Mouse (Mus musculus) T-cell, adult 2 months (primary cell): ENCODE measurements around the gene Slc45a3.

ENCODE experiments used
- DNase-seq: peaks from one replicate; pipeline ENCODE4 v3.0.0; 2022; ENCODE audit warnings: low spot score

Slc45a3 gene

DNA sequence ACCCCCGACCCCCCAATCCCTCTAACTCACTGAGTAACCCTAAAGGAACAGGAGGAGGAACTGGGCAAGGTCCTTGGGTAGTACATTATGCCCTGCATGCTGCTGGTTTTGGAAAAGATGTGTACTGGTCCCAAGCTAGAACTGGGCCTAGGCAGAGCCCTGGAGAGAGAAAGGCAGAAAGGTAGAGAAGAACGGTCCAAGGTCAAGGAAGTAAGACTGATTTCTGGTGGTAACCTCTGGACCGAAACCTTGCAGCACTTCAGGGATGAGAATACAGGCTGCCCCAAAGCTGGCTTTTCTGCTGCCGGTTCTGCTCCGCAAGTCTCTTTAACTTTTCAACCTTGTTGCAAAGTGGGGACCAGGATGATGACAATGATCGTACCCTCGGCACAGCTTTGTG is 1.8 kb downstream of the Slc45a3 start:
- DNase-seq, result no peak

DNA sequence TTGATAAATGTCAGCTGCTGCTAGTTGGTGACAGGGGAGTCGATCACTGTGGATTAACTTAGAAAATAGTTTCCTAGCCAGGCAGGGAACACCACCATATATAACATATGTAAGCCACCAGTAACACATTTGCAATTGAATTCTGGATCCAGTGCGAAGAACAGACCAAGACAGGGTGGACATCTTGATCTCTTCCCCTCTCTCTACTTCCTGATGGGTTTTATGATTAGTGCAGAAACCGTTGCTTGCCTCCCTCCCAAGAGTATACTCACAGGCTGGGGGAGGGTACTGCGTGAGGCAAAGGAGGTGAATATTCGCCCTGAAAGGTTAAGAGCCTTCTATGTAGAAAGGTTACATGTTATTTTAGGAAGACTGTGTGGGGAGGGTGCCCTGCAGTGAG is 3.1 kb downstream of the Slc45a3 start:
- DNase-seq, result no peak

DNA sequence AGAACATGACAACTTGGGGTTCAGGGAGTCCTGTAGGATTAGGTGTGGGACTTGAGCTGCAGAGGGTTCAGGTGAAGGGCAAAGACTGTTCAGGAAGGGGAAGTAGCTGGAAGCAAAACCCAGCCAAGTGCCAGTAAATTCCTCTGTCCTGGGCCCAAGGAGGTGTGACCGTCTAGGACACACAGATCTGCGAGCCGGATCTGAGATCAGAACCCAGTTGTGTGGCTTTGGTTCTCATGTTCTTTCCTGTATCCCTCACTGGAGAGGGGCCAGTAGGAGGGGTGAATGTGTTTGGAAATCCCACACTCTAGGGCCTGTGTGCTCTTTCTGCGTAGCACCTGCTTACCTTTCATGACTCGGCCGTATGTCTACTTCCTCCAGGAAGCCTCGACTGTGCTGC is 4.6 kb downstream of the Slc45a3 start:
- DNase-seq, result no peak

DNA sequence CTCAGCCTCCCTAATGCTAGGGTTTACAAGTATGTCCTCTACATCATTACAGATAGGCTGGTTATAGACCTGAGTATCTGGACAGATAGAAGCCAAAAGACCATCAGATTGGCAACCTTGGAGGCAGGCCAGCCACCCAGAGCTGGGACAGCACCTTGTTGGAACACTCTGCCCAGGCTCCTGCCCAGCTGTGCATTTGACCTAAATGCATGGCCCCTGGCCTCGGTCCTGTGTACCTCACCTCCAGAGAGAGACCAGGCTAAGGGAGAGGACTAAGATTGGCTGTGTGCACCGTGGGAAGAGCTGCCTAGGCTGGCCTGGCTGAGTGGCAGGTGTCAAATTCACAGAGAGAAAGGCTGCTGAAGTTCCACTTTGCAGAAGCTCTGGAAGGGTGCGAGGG is 5.8 kb downstream of the Slc45a3 start:
- DNase-seq, result no peak

DNA sequence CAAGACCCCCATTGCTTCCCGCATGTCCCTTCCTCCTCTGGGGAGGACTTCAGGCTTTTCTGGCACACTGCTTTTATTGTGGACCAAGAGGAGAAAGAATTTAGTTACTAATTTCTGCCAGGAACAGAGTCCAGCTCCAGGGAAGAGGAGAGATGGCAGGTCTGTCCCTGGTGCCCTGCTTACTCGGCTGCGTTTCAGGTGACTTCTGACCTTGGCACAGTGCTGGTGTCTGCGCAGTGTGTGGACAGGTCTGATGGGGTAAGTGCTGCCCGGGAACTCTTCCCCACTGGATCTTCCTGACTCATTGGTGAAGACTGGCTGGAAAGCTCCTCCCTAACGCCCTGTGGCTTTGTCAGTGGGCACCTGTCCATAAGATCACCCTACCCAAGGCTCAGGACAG is 6.2 kb downstream of the Slc45a3 start:
- no peak for DNase-seq

DNA sequence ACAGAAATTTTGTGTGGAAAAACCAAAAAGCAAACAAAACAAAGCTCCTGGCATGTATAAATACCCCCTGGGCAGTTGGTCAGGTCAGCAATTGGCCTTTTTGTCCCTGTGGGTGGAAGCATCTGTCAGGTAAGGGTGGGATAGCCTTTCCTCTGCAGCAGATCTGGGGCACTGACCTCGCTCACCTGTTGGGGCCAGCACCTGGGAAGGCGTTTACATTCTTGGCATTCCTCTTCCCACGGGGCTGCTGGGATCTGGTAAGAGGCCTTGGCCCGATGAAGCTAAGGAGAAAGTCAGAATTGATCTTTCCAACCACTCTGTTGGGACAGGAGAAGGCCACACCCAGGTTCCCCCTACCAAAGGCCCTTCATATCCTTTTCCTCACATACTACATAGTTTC is 7.1 kb downstream of the Slc45a3 start:
- DNase-seq, result no peak

DNA sequence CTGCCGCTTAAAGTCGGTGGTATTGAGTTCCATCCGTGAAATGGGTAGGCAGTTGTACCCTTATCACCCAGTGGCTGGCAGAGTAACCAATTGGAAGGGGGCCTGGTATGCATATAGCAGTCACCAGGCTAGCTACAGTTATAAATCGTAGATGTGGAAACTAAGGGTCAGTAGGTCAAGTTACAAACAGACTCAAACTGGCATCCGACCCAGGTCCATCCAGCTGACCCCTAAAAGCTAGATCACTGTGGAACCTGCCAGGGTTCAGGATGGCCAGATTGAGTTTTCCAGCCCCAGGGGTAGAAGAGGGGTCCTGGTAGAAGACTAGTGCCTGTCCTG is 7.5 kb downstream of the Slc45a3 start:
- no peak for DNase-seq

DNA sequence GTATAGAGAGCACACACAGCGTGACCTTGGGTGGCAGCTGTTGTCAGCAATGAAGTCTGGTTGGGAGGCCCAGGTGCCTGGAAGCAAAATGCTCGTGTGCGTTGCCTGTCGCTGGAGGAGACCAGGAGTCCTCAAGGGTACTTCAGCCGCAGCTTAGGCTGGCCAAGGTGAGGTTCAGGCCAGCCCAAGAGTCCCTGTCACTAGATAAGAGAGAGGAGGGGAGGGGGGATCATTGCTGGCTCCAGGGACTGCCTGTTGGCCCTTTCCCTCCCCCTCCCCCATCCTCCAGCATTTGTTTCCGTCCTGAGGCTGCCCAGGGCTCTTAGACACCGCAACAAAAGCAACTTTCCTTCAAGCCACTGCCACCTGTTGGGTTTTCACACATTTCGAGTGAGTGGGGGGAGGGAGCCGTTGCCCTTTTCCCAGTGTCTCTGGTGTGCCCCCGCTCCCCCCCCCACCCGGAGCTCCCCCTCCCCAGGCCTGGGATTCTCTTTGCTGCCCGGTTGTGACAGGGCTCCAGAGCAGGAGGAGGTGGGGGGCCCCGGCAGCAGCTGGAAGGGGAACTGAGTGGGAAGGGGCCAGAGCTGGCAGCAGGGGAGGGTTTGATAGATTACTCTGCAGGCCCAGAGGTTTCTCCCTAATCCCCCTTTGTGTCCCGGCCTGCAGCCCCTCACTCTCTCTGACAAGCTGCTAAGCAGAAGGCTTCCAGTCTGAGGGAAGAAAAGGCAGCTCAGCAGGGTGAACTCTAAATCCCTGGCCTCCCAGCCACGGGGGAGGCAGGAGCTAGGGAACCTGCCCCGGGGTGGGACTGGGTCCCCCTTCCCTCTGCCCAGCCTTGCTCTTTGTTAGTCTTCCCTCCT is 8.1 kb downstream of the Slc45a3 start:
- no peak for DNase-seq

DNA sequence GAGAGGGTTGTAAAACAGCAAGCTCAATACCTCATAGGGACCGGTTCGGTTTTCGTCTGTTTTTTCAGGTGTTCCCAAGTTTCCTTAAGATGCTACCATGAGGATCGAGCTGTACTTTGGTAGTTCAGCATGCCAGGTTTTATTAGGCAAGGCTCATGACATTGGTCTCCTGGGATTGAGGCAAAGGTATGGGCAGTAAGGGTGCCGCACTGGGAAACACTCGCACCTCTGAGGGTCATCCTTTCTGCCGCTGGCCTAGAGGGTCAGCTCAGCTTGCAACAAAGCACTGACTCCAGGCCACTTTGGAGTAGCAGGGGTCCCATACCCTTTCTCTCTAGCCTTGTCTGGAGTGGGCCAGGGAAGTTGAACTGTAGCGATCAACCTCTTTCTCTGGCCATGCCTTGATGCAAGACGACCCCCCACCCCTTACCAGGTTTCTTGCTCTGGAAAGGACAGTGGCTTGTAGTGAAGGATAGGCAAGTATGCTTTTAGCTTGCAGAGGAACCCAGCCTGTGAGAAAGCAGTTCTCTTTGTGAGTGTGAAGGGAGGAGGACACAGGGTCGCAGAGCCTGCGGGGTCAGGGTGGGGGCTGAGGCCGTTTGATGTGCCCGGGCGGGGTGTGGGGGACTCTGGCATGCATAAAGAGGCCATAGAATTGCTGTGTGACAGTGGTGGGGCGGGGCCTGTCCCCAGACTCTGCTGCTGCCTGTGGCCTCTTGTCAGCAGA is 9.2 kb downstream of the Slc45a3 start:
- no peak for DNase-seq

DNA sequence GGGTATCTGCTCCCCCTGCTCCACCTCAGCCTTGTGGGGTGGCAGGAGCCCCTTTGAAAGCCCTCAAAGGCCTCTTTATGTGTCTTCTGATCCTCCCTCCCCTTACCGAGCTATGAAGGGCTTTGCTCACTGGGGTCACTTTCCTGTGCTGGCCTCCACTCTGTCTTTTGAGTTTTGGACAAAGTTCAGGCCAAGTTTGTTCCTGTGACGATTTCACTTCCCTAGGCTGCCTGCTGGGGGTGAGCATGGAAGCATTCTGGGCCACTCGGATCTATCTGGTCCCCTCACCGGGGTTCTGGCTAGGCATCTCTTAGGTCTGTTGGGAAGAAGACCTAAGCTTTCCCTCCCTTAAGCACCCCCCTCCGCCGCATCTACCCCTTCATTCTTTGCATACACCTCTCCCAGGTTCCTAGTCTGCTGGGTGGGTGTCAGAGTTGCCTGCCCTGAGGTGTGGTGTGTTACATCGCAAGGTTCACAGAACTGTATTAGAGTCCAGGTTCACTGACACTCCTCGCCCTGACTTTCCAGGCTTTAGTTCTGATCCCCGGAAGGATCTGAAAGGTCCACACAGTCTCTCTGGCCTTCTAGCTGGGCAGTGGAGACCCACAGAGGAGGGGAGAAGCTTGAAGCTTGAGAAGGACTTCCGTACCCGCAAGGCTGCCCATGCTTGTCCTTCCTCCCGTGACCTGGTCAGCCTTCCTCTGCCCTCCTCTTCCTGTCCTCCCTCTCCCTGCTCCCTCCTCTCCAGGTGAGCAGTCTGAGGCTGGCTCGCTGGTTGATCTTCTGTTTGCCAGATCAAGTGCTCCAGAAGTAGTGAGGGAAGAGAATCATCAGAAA is 9.9 kb downstream of the Slc45a3 start:
- no peak for DNase-seq

DNA sequence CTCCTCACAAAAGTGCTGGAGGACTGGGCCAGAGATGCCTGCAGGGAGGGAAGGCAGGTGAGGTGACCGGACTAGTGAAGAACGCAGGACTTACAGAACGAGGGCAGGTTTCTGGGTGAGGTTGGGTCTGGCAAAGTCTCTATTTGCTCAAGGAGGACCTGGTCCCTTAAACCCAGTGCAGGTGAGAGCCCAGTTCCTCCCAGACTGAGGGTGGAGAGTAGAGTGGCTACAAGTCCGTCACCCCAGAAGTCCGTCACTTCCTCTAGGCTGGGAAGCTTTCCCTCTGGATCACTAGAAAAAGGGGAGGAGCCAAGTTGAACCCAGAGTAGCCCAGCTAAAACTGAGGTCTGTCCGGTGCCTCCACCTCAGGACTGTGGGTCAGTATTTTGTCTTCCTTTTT is 11.2 kb downstream of the Slc45a3 start:
- no peak for DNase-seq

DNA sequence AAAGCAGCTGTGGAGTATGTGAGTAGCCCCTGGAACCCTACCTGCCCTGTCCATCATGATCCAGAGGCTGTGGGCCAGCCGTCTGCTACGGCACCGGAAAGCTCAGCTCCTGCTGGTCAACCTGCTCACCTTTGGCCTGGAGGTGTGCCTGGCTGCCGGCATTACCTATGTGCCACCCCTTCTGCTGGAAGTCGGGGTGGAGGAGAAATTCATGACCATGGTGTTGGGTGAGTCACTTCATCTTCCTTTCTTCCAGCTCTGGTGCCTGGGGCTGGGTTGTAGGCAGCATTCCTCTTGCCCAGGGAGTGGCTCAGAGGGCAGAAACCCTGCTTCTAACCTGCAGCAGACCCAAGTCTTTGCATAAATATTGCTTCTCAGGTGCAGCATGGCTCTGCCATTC is 14.1 kb downstream of the Slc45a3 start:
- DNase-seq, result no peak

DNA sequence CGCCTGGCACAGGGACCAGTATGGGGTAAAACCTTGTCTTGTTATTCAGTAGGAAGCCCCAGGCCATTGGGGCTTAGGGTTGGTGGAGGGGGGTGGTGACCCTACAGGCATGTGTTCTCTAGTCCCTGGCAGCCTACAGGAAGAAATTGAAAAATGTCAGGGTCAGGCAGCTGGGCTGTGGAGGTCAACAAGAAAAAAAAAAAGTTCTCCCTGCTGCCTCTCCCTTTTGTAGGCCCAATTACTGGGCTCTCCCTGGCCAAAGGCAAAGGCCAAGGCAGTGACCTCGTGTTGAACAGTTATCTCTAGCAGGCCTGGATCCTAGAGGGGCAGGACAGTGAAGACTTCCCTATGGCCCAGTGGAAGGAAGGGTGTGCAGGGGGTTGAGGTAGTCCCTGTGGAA is 17.7 kb downstream of the Slc45a3 start:
- DNase-seq, result no peak

DNA sequence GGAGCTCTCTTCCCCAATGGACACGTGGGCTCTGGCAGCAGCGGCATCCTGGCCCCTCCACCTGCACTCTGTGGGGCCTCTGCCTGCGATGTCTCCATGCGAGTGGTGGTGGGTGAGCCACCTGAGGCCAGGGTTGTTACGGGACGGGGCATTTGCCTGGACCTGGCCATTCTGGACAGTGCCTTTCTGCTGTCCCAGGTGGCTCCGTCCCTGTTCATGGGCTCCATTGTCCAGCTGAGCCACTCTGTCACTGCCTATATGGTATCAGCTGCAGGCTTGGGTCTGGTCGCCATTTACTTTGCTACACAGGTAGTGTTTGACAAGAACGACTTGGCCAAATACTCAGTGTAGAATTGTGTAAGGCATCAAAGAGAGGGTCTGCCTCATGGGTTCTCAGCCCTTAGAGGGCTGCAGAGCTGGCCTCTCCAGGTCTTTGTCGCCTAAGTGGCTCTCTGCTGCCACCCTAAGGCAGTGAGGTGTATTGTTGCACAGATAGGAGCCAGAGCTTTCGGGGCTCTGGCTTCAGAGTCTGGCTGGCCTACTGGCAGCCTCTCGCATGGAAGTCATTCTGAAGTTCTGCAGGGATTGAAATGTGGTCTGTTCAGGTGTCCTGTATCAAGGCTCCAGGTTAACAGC is 18.7 kb downstream of the Slc45a3 start:
- peak; percentile 44 for DNase-seq

DNA sequence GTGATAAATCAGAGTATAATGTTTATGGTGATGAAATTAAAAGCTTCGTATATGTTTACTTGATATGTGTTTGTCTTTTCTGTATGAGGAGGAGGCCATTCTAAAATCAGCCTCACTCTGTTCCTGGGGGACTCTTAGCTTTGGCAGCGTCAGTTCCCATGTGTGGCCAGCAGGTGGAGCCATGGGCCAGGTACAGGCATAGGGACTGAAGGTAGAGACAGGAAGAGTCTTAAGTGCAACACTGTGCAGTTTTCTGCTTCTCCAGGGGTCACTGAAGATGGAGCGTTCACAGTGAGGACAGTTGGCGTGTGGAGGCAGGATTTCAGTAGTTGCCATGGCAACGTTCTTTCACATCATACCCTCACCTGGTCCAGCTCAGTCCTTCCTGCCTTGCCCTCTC is 20.1 kb downstream of the Slc45a3 start:
- DNase-seq, result peak; percentile 76

DNA sequence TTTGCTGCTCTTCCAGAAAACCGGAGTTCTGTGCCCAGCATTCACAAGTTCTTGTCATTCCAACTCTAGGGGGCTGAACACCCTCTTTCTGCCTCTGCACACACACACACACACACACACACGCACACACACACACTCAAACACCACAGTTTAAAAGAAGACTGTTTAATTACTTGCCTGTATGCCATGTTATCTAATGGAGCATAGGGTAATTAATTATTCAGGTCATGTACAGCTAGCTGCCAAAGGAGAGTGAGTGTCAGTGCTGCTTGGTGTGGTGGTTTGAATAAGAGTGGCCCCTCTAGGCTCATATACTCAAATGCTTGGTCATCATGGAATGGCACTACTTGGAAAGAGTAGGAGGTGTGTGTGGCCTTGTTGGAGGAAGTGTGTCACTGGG is 21.0 kb downstream of the Slc45a3 start:
- no peak for DNase-seq

DNA sequence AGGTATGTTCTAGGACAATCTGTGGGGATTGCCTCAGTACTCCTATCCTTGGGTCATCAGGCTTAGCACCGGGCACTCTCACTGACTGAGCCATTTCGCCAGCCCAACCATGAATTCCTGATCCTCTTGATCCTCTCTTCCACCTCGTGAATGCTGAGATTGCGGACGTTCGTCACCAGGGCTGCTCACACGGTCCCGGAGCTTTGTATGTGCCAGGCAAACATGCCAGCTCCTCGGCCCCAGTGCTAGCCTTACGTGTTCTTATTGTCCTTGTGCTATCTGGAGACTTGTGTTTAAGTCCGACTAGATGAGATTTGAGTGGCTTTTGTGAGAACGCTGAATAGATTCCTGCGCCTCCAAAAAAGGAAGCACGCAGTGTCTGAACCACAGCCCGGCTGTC is 24.7 kb downstream of the Slc45a3 start:
- DNase-seq, result no peak

DNA sequence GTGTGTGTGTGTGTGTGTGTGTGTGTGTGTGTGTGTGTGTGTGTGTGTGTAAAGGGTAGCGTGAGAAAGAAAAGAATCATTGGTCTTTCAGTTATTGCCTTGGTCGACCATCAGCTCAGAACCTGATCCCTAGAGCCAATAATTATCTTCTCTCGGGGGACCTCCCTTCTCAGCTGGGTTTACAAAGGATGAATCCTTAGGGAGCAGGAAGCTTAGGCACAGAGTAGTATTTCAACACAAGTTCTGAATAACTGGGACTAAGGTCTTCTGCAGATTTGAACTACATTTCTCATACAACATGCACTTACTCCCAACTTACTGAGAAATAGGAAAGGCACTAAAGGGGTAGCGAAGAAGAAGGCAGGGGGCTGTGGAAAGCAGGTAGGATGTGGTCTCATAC is 26.7 kb downstream of the Slc45a3 start:
- no peak for DNase-seq

DNA sequence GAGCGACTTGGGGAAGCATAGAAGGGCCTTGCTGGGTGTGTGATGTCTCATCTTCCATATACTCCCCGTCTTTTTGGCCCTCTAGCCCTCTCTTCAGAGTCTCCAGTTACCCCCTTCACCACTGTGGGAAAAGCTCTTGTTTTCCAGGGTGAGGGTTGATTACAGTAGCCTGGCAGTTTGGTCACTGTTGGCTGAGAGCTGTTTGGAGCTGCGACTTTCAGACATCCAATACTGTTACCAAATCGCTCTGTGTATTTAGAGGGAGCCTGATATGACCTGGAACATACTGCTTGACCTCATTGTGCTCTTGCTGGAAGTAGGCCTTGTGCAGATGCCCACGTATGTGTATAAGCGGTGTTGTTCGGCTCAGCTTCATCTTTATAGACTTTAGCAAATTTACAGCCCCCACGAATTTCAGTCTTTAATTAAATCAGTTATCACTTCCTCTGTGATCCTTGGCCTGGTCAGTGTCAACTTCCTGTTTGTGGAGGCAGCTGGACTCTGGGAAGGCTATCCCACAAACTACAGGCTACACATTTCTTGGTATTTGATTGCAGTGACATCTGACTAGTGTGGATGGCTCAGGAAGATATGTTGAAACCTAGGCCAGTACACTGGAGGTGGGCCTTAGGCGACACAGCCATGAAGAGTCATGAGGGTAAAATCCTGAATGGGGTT is 27.5 kb downstream of the Slc45a3 start:
- DNase-seq, result no peak

DNA sequence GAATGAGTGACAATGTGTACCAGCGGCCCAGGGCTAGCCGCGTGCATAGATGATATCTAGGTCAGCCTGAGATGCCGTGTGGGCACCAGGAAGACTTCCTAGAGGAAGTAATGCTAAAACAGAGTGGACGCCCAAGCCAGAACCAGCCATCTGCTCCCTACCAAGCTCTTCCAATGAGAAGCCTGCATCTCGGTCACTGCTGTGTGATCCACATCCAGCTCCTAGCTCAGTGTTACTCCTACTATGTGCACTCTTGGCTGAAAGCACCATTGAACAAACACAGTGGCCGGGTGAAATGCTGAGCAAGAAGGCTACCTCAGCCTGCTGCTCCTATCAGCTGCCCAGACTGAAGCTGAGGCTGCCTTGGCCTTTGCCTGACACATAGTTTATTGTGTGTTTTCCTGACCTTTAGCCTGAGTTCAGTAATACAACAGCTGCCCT is 29.8 kb downstream of the Slc45a3 start:
- no peak for DNase-seq

DNA sequence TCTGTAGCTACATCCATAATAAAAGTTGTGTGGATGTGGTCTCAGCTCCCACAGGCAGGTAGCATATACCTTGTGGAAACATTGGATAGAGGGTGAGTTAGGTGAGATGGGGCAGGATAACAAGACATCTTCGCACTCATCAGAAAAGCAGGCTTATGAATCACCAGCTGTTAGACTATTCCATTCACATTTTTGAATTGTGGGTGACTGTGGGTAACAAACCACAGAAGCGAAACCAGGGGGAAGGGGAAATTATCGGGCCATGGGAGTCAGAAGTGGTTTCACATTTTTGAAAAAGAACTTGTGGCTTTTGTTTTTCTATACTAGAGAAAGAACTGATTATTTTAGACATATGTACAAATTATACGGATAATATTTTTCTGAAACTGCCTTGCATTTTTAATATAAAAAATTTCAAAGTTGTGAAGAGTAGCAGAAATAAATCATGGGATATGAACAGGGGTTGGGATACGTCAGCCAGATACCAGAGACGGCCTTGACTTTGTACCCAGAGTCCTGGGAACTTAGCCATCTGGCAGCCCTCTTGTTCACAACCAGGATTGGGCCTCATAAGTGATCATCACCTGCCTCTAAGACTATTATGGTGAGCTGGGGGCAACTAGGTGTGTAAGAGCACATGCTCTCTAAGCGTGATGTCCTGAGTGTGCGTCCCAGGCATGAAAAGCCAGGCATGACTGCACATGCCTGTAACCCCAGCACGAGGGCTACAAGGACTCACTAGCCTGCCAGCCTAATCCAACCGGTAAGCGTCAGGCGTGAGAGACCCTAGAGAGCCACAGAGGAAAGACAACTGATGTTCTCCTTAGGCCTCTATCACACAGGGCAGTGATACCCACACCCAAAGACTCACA is 30.6 kb downstream of the Slc45a3 start:
- DNase-seq, result no peak
